Mouse (Mus musculus): ENCODE measurements at regions not wholly inside any gene's neighbourhood (a gene's known extent, or its start where the extent isn't known, plus 50 kb on each side); places are given as distances from the start of the nearest gene placed in this dataset.

GRCm38 (mm10) chr9:86232174-86232573 lies 232.6 kb downstream of the Ube2cbp start:
- no peak for TF ChIP-seq CHD2 (IDR thresholded peaks at IDR 0.05; ENCODE audit: low read depth, low read length)
- TF ChIP-seq ZNF384 (IDR thresholded peaks at IDR 0.05; ENCODE audit: low read depth, low read length) = no peak
- TF ChIP-seq ZC3H11A (IDR thresholded peaks at IDR 0.05; ENCODE audit: borderline replicate concordance, low read depth, low read length) = no peak
- TF ChIP-seq MAFK (IDR thresholded peaks at IDR 0.05; ENCODE audit: insufficient read depth, low read depth, low read length) = no peak
- no peak for TF ChIP-seq HCFC1 (IDR thresholded peaks at IDR 0.05; ENCODE audit: borderline replicate concordance, insufficient read depth, low read length)

Measured in ES-E14 (cell line).